Mouse (Mus musculus): ENCODE data around the gene Max. TPM values are rescaled to one million over a fixed set of nuclear protein-coding genes. Genes with fewer than 3 reads are reported as not detected.

The Max gene
- polyA plus RNA-seq, 1 experiment = 102 TPM

DNA sequence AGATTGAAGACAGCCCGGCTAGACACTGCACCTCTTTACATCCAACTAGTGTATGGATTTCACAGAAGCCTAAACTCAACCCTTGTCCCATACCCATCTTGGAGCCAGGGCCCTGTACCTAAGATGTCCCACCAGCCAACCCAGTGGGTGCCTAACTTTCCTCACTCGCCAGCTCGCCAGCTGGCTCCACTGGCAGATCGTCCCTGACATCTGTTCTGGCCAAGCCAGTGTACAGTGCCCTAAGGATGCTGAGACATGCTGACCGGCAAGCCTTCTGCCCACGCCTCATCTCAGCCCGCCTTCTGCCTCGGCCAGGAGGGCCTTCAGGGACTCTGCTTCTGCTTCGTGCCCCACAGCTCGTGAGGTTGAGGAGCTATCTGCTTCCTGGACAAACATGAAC, 25.8 kb downstream of the Max start:
- TF ChIP-seq GATA1 (IDR thresholded peaks at IDR 0.05; ENCODE audit: low read length) = no peak

DNA sequence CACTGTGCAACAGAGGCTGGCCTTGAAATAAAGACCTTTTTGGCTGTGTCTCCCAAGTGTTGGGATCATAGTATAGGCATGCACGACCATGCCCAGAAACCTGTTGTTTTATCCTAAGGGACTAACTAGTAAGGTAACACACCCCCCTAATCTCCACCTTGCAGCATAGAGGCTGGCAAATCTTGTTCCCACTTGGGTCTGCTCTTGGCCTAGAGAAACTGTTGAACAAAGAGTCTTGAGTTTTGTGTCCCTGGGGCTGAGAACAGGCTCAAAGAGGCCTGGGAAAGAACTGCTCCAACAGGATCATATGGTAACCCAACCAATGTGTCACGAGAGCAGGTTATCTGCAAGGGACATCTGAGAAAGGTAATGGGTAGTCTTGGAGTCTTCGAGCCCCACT, 27.6 kb downstream of the Max start:
- no peak for TF ChIP-seq GATA1 (IDR thresholded peaks at IDR 0.05; ENCODE audit: low read length)

DNA sequence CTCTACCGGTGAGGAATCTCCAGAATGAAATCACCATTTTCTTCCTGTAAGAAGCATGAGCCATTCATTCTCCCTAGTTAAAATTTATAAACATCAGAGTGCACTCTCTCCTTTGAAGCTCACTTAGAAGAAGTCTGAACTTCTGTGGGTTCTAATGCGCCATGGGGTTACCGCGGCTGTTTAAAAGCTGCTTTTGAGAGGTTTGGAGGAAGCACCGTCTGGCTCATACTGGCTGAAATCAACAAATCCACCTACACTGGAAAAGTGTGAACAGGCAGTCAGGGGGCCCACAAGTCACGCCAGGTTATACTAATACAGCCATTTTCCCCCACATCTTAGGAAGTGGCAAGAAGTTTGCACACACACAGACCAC, 29.3 kb downstream of the Max start:
- TF ChIP-seq GATA1 (IDR thresholded peaks at IDR 0.05; ENCODE audit: low read length) = no peak

GRCm38 (mm10) chr12:76931739-76932687, 30.0 kb downstream of the Max start:
- TF ChIP-seq GATA1 (IDR thresholded peaks at IDR 0.05; ENCODE audit: low read length) = no peak

- no peak for TF ChIP-seq GATA1 (IDR thresholded peaks at IDR 0.05; ENCODE audit: low read length)
These were observed 31.8 kb downstream of the Max start for GRCm38 (mm10) chr12:76930177-76930576.

- TF ChIP-seq GATA1 (IDR thresholded peaks at IDR 0.05; ENCODE audit: low read length) = no peak
These were observed 34.5 kb downstream of the Max start for GRCm38 (mm10) chr12:76927539-76927938.

DNA sequence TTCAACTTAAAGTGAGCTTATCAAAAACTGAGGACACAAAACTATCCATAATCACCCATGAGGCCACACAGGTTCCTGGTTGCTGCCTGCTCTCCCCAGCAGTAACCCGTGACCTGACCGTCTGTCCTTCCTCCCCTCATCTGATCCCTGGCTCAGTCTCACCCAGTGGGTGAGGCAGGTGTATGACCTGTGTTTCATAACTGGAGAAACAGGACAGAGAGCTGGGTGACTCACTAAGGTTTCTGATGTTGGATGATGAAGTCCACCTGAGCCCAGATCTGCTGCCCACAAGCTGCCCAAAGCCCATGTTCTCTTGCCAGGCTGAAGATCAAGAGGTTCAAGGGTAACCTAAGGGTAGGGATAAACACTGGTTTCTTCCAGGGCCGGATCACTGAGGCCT, 35.0 kb downstream of the Max start:
- no peak for TF ChIP-seq GATA1 (IDR thresholded peaks at IDR 0.05; ENCODE audit: low read length)

DNA sequence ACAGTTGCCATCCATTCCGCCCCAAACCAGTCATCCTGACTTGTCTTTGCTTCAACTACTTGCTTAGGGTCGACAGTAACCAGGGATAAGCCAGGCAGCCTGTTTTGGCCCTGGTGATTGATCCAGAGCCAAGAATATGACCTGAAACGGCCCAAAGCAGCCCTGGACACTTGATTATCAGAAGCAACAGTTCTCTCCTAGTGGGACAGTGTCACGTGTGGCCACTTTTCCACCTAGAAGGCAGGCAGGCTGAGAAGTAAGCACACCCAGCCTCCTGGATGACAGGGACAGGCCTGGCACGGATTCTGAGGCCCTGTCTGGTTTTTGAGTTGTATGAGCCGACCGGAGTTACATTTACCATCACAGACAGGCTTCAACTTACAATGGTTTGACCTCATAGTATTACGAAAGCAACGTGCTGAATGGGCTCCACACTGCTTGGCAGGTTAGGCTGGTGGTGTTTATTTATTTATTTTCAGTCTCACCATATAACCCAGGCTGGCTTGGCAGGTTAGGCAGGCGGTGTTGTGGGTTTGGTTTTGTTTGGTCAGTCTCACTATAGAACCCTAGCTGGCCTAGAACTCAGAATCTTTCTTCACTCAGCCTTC, 35.6 kb downstream of the Max start:
- no peak for TF ChIP-seq GATA1 (IDR thresholded peaks at IDR 0.05; ENCODE audit: low read length)

DNA sequence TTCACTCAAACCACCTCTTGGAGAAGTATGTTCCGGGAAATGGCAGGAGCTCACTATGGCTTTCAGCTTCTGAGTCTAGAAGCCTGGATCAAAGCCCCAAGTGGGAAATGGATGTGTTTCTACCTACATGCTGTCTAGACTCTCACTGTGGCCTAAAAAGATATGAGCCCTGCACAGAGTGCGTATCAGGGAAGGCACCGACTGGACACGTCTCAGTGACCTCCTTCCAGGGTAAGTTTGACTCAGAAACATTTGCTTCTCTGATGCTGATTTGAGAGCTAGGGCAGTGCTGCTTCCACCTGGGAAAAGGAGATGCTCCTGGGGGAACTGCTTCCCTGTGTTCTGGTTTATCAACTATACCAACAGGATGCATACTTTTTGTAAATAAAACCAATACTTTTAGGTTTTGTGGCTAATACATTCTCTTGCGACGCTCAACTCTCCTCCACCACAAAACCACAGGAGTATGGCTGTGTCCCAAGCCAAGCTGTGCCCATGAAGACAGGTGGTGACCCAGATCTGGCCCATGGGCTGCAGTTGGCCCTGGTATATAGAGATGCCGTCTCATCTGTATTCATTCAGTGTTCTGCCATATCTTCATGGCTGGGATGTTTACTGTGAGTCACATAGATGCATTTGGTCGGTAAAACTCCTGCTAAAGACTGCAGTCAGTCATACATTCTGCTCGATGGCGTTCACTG, 36.9 kb downstream of the Max start:
- no peak for TF ChIP-seq GATA1 (IDR thresholded peaks at IDR 0.05; ENCODE audit: low read length)

DNA sequence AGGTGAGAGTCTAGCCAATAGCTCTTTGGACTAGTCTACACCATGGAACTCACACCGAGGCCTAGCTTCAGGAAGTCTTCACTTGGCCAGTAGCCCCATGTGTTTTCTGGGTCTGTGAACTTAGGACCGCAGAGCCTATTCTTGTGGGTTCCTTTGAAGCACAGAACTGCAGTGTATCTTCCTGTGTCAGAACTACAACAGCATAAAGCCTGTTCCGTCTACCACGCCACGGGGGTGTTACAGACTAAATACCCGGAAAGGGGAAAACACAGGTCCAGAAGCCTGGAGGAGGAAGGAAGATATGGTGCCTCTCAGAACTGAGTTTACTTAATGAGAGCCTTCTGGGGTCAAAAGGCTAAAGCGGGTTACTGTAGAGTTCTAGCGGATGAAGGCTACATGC, 38.9 kb downstream of the Max start:
- TF ChIP-seq GATA1 (IDR thresholded peaks at IDR 0.05; ENCODE audit: low read length) = no peak

DNA sequence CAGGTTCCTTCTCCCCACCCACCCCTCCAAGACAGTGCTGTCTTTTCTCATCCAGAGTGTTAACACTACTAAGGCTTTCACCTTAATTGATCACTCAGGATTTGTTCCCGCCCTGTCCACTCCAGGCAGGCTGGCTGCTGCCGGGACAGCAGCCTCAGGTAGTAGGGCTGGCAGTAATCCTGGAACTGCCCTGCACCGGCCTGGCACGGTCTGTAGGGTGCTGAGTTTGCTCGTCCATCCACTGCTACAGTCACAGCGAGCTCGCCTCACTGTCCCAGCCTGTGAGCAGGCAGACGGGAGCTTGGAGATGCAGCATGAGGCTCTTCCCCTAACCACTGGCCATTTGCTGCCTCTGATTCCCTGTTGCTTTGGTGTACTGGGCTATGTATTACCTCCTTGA, 41.0 kb downstream of the Max start:
- no peak for TF ChIP-seq GATA1 (IDR thresholded peaks at IDR 0.05; ENCODE audit: low read length)

GRCm38 (mm10) chr12:76920398-76920797, 41.6 kb downstream of the Max start:
- TF ChIP-seq GATA1 (IDR thresholded peaks at IDR 0.05; ENCODE audit: low read length) = no peak

DNA sequence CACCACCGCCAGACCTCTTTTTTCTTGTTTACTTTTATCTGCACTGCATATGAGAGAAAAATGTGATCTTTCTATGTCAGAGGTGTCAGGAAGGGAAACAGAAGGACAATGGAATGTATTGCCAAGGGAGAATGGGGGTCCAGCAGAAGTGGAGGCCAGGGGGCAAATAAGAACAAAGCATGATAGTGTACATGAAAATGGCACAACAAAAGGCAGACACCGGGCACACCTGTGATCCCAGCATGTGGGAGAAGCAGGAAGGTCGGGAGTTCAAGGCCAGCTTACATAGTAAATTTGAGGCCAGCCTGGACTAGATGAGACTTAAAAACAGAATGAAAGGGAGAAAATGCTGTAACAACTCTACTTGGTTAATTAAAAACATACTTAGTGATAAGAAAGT, 43.1 kb downstream of the Max start:
- TF ChIP-seq GATA1 (IDR thresholded peaks at IDR 0.05; ENCODE audit: low read length) = no peak

GRCm38 (mm10) chr12:76918113-76918512, 43.9 kb downstream of the Max start:
- TF ChIP-seq GATA1 (IDR thresholded peaks at IDR 0.05; ENCODE audit: low read length) = no peak

DNA sequence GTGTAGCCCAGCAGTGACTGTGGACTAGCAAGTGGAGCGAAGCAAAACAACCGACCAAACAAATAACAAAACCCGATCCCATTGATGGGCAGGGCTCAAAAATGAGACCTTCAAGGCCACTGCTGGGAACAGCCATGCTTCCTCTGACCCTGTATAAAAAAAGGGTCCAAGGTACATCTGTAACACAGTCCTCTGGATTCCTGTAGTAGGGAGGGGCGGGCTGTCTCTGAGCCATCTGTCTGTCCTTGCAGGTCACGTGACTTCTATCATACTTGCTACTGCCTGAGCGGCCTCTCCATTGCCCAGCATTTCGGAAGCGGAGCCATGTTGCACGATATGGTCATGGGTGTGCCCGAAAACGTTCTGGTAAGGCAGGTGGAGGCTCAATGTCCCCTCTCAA, 45.8 kb downstream of the Max start:
- TF ChIP-seq GATA1 (IDR thresholded peaks at IDR 0.05; ENCODE audit: low read length) = no peak

GRCm38 (mm10) chr12:76912193-76912592, 49.8 kb downstream of the Max start:
- TF ChIP-seq GATA1 (IDR thresholded peaks at IDR 0.05; ENCODE audit: low read length) = no peak
